Mouse (Mus musculus) B cell, adult (primary cell): ENCODE results near the gene Pidd1. TPM values are rescaled to one million over a fixed set of nuclear protein-coding genes. Genes with fewer than 3 reads are reported as not detected.

Source experiments
- total RNA-seq: library from RNA; stranded (reverse); gene quantifications from 4 replicates; pipeline ENCODE4 v1.2.4, GENCODE M21; 2023; ENCODE audit not compliant: inconsistent age

Gene Pidd1
- total RNA-seq: 5.6 to 6.9 TPM (median 6.6 TPM) in 4 replicates

DNA sequence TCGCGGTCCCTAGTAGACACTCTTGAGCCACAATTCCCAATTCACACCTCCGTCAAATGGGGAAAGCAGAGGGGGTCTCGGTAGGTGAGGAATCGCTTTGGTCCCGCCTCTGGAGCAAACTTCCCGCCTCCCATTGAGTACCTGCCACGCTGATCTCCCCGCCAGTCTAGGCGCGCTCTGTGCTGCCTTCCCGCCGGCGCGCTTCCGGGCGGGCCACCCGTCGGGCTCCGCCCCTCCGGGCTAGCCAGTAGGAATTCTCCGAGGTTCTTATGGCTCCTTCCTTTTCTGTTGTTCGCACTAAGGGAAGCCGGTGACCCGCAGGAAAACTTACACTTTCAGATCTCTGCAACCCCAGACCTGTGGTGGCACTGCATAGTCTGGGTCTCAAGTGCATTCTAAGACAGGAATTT is at the start of gene Pidd1:
TSS of gene Pidd1 (minus strand) at position 198 of the 410 bp plus-strand sequence.

DNA sequence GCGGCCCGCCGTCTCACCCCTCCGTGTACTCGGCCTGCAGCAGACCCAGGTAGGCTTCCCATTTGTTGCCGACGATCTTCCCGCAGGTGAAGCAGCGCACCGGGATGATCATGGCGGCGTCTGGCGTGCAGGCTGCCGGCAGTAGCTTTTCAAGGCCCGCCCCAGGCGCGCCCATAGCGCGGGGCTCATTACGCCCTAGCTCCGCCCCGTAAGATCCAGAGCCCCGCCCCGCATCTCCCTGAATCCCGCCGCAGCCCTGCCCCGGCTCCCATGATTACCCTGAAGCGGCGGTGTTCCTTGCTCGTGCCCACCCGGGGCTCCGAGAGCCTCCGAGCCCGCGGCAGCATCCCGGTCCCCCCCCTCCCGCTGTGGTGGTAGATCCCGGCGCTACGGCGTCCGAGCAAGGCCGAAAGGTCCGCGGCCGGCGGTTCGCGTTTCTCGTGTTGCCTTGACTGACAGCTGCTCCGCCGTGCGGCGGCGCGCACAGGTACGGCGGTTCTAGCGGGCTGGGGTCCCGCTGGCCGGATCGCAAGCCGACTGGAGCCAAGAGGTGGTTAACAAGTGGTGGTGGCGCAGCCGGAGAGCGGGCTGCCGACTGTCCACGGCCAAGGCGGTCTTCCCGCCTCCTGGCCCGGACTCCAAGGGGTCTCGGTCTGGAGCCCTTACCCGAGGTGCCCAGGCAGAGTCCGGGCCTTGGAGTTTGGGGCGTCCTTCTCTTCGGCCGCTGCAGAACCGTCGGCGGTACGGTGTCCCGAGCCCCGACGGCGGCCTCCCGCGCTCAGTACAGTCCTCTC is 31.4 kb upstream of the Pidd1 start, which contains the start of the genes Polr2l and Tspan4:
TSS of gene Polr2l (minus strand) at position 122 of the 794 bp plus-strand sequence.
TSS of gene Tspan4 (plus strand) at position 230 of the 794 bp plus-strand sequence.

DNA sequence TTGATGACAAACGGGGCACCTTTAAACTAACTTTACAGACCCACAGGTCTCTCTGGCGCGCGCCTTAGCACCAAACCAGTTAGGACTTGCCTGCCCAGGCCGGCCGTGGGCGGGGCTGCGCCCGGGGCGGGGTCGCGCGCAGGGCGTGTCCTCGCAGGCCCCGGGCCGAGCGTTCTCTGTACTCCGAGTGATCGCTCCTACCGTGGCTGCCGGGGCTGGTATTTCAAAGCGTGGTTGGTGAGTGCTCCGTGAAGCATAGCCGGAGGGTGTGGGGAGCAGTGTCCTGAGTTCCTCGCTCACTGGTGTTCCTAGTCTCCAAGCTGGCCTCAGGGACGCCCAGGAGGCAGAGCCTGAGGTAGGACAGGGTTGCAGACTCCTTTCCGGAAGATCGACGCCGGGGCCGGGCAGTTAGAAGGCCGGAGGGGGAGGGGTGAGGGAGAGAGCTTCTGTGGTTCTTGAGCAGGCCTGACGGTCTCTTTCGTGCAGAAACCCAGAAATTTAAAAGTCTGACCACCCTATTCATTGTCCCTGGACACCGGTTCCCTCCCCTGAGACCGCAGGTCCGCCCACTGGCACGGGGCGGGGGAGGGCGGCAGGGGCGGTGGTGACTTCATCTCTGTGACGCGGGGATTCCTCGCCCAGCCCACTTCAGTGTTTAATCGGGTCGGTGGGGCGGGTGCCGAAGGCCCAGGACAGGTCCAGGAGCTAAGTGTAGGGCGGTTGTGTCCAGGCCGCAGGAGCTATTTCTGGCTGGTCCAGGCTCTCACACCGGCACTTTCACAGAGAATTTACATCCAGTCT is 23.6 kb upstream of the Pidd1 start, which contains the start of gene Cd151:
TSS of gene Cd151 (plus strand) at position 163 of the 801 bp plus-strand sequence.

DNA sequence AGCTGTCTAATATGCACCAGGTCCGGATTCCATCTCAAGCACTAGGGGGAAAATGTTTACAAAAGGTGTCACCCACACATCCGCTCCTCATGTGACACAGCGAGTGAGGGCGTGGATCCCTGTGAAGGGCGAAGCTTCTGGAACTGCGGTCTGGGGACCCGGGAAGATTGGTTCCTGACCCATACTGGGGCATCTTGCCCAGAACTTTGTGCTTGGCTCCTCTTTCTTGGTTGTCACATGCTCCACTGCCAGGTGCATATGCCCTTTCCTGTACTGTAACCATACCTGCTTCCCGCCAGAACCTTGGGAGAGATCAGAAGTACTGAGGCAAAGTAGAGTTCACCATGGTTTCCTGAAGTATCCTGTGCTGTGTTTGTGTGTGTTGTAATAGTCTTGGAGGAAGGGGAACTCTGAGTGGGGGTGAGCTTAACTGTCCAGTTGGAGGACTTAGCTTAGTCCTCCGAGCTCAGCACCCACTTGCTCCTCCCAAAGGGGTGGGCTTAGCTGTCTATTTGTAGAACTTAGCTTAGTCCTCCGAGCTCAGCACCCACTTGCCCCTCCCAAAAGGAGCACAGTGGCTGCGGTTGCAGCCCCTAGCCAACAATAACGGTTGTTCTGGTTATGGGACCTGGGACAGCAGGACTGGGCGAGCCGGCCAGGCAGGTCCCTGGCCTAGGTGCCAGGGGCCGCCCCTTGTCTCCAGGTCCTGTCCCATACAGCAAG is 16.7 kb upstream of the Pidd1 start, which contains the start of gene Cracr2b:
TSS of gene Cracr2b (plus strand) at position 704 of the 723 bp plus-strand sequence.

DNA sequence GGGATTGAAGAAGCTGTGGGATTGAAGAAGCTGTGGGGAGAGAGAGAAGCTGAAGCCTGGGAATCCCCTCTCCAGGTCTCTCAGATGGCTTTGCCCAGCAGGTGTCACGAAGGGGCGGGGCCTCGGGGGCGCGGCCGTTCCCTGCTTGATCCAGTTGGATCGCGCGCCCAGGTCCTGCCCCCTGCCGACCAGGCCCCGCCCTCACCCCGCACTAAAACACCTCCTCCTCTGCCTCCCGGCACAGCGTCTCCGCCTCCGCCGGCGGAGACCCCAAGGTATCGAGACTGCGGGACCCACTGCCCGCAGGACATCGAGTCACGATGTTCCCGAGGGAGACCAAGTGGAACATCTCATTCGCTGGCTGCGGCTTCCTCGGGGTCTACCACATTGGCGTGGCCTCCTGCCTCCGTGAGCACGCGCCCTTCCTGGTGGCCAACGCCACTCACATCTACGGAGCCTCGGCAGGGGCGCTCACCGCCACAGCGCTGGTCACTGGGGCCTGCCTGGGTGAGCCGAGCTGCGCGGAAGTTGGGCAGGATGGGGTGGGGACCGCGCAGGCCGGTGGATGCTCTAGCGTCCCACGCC is 11.2 kb upstream of the Pidd1 start, which contains the start of gene Pnpla2:
TSS of gene Pnpla2 (plus strand) at position 232 of the 585 bp plus-strand sequence.

DNA sequence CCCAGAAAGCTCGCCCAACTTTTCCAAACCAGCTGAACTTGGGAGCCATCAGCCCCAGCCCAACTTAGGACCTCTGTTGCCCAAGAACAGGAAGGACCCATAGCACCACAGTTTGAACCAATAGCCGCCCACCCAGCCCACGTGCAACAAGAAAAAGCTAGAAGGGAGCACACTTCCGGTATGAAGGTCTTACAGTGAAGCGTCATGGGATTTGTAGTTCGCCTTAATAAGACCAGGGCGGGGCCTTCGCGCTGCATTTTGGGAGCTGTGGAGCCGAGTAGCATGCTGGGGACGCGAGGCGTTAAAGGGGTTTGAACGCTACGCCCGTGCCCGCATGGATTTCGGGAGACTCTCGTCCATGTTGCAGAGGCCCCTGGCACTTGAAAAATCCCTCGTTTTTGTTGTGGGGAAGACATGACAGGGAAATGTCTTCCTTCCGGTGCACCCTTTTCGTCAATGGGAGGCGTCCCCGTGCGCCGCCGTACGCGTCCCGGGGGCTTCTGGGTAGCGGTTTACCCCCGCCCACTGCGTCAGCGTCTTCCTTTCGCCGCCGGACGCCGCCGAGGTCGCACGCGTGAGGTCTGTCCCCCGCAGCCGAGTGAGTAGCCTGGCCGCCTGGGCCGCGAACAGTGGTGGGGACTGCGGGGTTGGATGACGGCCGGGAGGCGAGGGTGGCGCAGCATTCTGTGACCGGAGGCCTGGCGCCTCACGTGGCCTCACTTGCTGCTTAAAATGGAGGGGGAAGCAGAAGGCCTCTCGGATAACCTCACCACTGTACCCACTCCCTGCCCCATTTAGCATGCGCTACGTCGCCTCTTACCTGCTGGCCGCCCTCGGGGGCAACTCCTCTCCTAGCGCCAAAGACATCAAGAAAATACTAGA is 3.5 kb upstream of the Pidd1 start, which contains the start of gene Rplp2:
TSS of gene Rplp2 (plus strand) at position 261 of the 882 bp plus-strand sequence.

DNA sequence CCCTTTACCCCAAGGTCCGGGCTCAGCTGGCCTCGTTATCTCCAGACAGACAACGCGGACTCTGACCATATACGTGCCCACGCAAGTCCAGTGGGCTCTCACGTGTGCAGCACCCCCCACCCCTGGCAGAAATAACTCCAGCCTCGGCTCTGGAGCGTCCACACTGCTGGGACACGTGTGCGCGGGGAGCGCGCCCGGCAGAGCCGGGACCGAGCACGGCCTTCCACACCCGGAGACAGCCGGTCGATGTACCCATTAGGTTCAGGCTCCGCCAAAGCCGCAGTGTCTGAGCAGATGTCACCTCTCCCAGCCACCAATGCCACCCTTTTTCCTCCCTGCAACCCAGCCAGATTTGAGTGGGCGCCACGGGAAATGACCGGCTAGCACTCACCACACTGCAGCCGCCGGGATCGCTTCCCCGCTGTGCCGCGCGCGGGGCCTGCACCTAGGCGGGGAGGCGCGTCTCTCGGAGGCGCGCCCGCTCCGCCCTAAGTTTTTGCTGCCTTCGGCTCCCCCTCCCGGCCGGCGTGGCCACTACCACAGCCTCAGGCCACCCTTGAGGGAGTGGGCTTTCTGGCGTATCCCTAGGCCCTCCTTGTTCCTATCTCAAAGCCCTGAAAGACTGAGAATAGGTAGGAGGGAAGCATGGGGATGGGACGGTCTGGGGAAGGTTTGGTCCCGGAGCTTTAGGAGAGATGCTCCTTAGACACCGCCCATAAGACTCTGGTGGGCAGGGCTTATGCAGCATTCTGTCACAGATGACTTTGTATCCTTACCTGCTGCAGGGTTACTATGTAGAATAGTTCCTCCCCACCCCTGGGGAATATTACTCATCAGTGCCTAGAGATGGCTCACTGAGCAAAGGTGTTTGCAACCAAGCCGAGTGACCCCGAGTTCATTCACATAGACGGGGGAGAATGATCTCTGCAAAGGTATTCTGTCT is 6.4 kb downstream of the Pidd1 start, which contains the start of gene Slc25a22:
TSS of gene Slc25a22 (minus strand) at position 715 of the 943 bp plus-strand sequence.

DNA sequence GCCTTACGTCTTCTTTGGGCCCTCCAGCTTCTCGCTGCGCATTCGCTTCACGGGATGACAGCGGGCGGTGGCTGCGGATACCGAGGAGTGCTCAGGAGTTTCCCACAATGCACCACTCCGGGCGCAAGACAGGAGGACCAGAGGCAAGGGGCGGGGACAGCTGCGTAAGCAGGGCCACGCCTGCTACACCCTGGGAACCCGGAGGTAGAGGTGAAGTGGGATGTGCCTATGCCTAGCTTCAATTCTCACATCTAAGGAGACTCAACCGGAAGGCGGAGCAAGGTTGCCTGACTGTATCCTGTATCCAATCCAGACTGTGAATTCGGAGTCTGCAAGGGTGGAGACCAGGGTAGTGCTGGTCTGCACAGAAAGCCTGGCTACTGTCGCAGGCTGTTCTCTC is 14.5 kb downstream of the Pidd1 start, which contains the start of gene Cend1:
TSS of gene Cend1 (minus strand) at position 182 of the 400 bp plus-strand sequence.

DNA sequence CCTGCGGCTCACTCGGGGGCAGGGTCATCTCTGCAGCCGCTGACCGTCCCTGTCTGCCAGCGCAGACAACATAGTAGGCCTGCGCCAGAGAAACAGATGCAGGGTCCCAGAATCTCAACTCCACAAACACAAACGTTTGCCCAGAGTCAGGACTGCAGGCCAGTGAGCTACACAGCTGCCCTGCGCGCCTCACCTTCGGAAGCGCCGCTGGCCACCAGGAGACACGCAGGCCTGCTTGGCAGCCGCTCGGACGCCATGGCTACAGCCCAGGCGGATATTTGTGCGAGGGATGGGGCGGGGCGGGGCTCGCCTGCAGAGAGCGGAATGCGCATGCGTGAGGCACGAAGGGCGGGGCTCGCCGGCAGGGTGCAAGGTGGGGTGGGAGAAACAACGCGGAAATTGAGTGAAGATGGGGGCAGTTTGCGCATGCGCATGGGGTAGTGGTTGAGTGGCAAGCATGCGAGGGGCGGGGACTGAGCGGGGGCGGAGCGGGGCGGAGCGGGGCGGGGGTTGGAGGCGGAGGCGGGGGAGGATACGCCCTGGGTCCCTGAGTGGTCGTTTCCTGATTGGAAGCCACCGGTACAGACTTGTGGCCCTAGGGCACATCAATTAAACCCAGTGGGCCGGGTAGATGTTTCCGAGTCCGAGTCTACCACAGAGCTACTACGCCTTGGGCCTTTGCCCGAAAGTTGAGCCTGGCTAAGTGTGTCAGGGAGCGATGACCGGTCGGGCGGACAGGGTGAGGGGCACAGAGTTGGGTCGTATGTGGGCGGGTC is 29.8 kb downstream of the Pidd1 start, which contains the start of gene Gatd1:
TSS of gene Gatd1 (minus strand) at position 328 of the 776 bp plus-strand sequence.

DNA sequence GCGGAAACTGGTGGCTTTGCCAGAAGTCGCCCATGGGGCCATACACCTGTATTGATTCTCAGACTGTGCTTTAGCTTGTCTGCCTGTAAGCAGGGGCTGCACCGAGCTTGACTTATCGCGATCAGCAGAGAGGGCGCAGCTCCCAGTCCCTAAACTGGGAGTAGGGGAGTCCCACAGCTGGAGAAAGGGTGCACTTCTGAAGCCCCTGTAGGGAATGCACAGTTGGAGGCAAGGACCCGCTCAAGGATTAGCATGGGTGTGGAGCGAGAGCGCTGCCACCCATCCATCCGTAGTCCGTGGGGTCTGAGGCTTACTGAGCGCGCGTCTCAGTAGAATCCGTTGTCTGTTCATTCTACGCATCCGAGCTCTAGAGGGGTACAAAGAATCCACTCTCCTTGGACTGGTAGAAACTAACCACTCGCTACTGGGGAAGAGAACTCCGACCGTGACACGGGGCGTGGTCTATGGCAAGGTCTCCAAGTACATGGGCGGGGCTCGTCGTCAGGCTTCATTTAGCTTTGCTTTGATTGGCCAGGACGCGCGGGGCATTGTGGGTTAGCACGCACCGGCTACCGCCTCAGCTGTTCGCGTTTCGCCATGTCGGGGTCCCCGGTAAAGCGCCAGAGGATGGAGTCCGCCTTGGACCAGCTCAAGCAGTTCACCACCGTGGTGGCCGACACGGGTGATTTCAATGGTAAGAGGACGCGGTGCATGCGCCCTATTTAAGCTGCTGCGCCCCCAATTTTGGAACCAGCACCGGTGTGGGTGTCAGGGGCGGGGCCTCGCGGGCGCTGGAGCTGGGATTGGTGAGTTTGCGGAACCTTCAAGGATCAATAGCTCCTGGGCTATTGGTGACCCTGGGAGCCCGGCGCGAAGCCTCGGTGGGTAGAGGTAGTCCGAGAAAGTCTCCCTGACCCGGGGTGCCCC is 51.9 kb downstream of the Pidd1 start, which contains the start of gene Taldo1:
TSS of gene Taldo1 (plus strand) at position 575 of the 927 bp plus-strand sequence.

Other genes with a start within 250 kb of the Pidd1 start
- gene Lrrc56, start 249.9 kb downstream of the Pidd1 start, total RNA-seq: 6.7 to 10.0 TPM (median 8.1 TPM) in 4 replicates
- gene Lmntd2, start 229.9 kb downstream of the Pidd1 start, total RNA-seq: 3.7 to 4.6 TPM (median 4.1 TPM) in 4 replicates
- 8.4 to 13.1 TPM (median 10.6 TPM) in 4 replicates for gene Rassf7, start 228.2 kb downstream of the Pidd1 start, total RNA-seq
- gene Phrf1, start 215.2 kb downstream of the Pidd1 start, total RNA-seq: 136 to 148 TPM (median 141 TPM) in 4 replicates
- 32.3 to 66.0 TPM (median 40.5 TPM) in 4 replicates for gene Irf7, start 177.5 kb downstream of the Pidd1 start, total RNA-seq
- not detected in 4 replicates for gene Cdhr5, start 167.2 kb downstream of the Pidd1 start, total RNA-seq
- not detected in 4 replicates for gene Sct, start 164.9 kb downstream of the Pidd1 start, total RNA-seq
- not detected in 4 replicates for gene Drd4, start 152.0 kb downstream of the Pidd1 start, total RNA-seq
- gene Deaf1, start 116.3 kb downstream of the Pidd1 start, total RNA-seq: 33.9 to 38.7 TPM (median 37.0 TPM) in 4 replicates
- gene Tmem80, start 116.3 kb downstream of the Pidd1 start, total RNA-seq: 14.7 to 20.5 TPM (median 19.9 TPM) in 4 replicates
- gene Eps8l2, start 105.1 kb downstream of the Pidd1 start, total RNA-seq: 1.2 TPM in 1 of 4 replicates, not detected in the others
- 139 to 149 TPM (median 140 TPM) in 4 replicates for gene Taldo1, start 51.8 kb downstream of the Pidd1 start, total RNA-seq
- gene Gatd1, start 29.9 kb downstream of the Pidd1 start, total RNA-seq: 34.1 to 35.8 TPM (median 34.8 TPM) in 4 replicates
- gene Cend1, start 14.5 kb downstream of the Pidd1 start, total RNA-seq: not detected in 4 replicates
- 44.4 to 46.9 TPM (median 46.3 TPM) in 4 replicates for gene Slc25a22, start 6.1 kb downstream of the Pidd1 start, total RNA-seq
- gene Rplp2, start 3.3 kb upstream of the Pidd1 start, total RNA-seq: 2,310 to 2,622 TPM (median 2,359 TPM) in 4 replicates
- 49.9 to 60.8 TPM (median 54.8 TPM) in 4 replicates for gene Pnpla2, start 11.2 kb upstream of the Pidd1 start, total RNA-seq
- not detected in 4 replicates for gene Cracr2b, start 17.1 kb upstream of the Pidd1 start, total RNA-seq
- gene Cd151, start 23.4 kb upstream of the Pidd1 start, total RNA-seq: 8.1 to 14.8 TPM (median 10.3 TPM) in 4 replicates
- 16.3 to 21.7 TPM (median 16.8 TPM) in 4 replicates for gene Polr2l, start 31.1 kb upstream of the Pidd1 start, total RNA-seq
- gene Tspan4, start 31.2 kb upstream of the Pidd1 start, total RNA-seq: 2.1 to 4.1 TPM (median 3.3 TPM) in 4 replicates
- gene Chid1, start 95.8 kb upstream of the Pidd1 start, total RNA-seq: 21.3 to 25.0 TPM (median 22.2 TPM) in 4 replicates
- 37.2 to 43.5 TPM (median 39.6 TPM) in 4 replicates for gene Ap2a2, start 118.1 kb upstream of the Pidd1 start, total RNA-seq
- not detected in 4 replicates for gene Muc6, start 211.3 kb upstream of the Pidd1 start, total RNA-seq
- not detected in 4 replicates for gene Muc2, start 246.3 kb upstream of the Pidd1 start, total RNA-seq